Mouse (Mus musculus): ENCODE results near the gene Rsrc2. TPM values are rescaled to one million over a fixed set of nuclear protein-coding genes. Genes with fewer than 3 reads are reported as not detected.

The Rsrc2 gene
- polyA plus RNA-seq, 1 experiment from 2014 or later = 170 TPM

DNA sequence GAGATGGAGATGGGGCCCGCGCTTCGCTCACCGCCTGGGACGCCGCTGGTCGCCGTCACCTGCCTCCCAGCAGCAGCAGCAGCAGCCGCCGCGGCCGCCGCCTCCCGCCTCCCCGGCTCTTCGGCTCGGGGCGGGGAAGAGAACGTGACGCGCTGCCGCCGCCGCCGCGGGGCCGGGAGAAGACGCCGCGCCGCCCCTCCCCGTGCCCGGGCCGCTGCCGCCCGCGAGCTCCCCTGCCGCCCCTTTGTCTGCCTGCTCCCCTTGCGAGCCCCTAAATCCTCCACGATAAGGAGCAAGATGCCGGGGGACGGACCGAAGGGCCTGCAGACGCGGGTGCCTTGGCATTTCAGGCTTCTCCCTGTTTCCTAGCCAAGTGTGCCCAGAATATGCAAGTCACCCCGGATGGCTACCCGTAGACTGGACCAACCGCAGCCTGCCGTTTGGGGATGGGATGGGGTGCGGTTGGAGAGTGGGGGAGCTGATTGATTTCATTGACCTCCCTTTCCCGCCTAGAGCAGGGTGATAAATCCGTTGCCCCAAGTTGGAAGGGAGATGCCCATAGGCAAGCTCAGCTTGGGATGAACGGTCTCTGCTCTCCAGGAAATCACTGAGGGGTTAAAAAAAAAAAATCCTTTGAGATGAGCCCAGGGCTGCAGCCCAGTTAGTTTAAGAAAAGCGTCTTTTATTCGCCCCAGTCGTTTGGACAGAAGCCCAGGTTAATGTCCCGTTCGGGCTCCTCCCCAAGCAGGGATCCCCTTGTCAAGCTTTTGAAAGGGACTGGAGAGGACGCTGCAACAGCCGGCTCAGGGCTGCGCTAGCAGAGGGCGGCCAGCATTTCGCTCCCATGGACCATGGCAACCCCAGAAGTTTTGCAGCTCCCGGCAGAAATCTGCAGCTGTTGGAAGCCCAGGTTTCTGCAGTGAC, 64.7 kb downstream of the Rsrc2 start, which contains the start of gene Clip1:
Clip1 (minus strand) TSS at position 398 of the 924 bp plus-strand sequence.
- WGBS = under 1% methylated on average over 63 of the region's 64 CpGs
- H3K4me1 ChIP-seq = peaks cover 18% of the 10 kb centered on the region

DNA sequence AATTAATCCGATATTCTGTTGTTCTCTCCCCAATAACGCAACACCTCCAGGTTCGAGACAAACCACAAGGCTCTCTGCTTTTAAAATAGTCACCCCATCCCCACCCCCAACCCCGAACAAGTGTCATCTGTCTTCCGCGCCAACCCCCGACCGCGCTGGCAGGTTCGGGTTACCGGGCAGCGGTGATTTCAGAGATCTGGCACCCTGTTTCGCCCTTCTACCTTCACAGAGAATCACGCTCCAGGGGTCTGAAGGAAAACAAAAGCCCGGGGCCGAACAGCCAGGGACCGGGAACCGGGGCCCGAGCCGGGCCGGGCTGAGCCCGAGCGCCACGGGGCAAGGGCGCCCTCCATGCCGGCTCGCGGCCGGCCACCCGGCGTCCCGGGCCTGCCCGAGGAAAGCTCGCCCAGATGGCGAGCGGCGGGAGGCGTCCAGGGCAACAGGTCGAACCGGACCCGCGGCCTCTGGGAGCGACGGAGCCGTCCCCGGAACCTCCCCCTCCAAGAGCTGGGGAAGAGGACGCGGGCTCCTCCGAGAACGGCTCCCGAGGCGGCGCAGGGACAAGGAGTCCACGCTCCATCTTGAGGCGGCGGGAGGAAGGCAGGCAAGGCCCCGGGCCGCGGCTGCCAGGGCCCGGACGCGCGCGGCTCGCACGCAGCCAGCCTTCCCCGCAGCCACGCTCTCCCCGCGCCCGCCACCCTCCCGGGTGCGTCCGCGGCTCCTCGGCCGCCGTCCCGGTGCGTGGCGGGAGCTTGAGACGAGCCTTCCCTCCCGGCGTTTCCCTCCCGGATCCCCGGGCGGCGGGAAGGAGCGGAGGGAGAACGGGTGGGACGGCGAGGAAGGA, 65.6 kb downstream of the Rsrc2 start:
- peak; percentile 60 for ATAC-seq (ENCODE audit: low FRiP score, low read depth)
- H3K9ac ChIP-seq = peak overlapping the region; percentile 100
- H3K27ac ChIP-seq = peak overlapping the region; percentile 99
- H3K4me1 ChIP-seq = peaks cover 18% of the 10 kb centered on the region
- peak overlapping the region; percentile 98 for H3K4me3 ChIP-seq
- peak overlapping the region; percentile 75 for H3K4me2 ChIP-seq (replicated peaks)
- H3K9me3 ChIP-seq = no peaks in the 10 kb centered on the region
- H3K27me3 ChIP-seq (replicated peaks) = no peaks in the 10 kb centered on the region
- no peaks in the 10 kb centered on the region for H3K36me3 ChIP-seq
- under 1% methylated on average over 90 of the region's 92 CpGs for WGBS

More for the DNA sequence above, 64.7 kb downstream of the Rsrc2 start, which contains the start of gene Clip1:
- peak; percentile 75 for ATAC-seq (ENCODE audit: low FRiP score, low read depth)
- Histone ChIP-seq H3K27ac (peak within 1 kb of the TSS; percentile 99), H3K36me3 (no peaks in the 10 kb centered on the region), H3K9me3 (no peaks in the 10 kb centered on the region), H3K9ac (peak within 1 kb of the TSS; percentile 100), H3K4me3 (peak within 1 kb of the TSS; percentile 98), H3K27me3 (replicated peaks) (no peaks in the 10 kb centered on the region), H3K4me2 (replicated peaks) (peak within 1 kb of the TSS; percentile 75)

DNA sequence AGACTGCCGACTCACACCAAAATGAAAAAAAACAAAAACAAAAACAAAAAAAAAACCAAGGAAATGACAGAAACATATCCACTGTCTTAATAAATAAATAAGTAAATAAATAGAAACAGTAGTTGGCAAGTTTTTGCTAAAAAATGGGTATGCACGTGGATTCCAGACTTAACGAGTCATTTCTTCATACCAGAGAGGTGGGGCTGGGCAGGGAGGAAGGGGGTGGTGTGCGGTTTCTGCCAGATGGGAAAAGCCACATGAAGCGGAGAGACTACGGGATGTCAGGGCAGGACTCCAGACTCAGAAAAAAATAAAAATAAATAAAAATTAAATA, 66.2 kb downstream of the Rsrc2 start:
- Histone ChIP-seq H3K9ac (peak overlapping the region; percentile 100; the same call in 1 of the 2 replicates), H3K36me3 (no peaks in the 10 kb centered on the region), H3K4me2 (replicated peaks) (peak overlapping the region; percentile 75), H3K27ac (no peak overlapping the region), H3K4me1 (peaks cover 18% of the 10 kb centered on the region), H3K4me3 (peak overlapping the region; percentile 98), H3K27me3 (replicated peaks) (no peaks in the 10 kb centered on the region), H3K9me3 (no peaks in the 10 kb centered on the region)
- ATAC-seq (ENCODE audit: low FRiP score, low read depth) = peak; percentile 37
- whole genome bisulfite sequencing = 2% methylated on average over 6 of the region's 6 CpGs

DNA sequence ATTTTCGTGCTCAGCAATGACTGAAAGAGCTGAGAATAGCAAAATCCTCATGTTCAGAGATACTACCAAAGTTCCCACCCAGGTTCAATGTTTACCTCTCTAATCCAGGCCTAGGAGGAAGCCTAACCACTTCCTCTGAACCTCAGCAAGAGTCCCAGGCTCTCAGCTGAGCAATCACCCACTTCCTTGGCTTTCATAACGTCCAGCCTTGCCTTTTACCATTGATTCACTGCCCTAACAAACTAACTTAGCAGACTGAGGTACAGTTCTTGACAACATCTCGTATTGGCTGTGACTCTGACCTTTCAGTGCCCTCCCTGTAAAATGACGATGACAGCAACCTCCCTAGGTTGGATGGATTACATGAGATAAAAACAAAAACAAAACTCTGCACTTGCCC, 66.8 kb downstream of the Rsrc2 start:
- ATAC-seq (ENCODE audit: low FRiP score, low read depth) = no peak
- H3K4me2 ChIP-seq (replicated peaks) = peak overlapping the region; percentile 75
- H3K9me3 ChIP-seq = no peaks in the 10 kb centered on the region
- peaks cover under 1% of the 10 kb centered on the region; the same call in 1 of the 2 replicates for H3K36me3 ChIP-seq
- H3K27me3 ChIP-seq (replicated peaks) = no peaks in the 10 kb centered on the region
- H3K9ac ChIP-seq = 0 out of 2 replicates have a peak overlapping the region, but pooled peaks have one; percentile 27
- H3K4me3 ChIP-seq = peak overlapping the region; percentile 98
- H3K4me1 ChIP-seq = peaks cover 18% of the 10 kb centered on the region
- 35% methylated on average over 4 of the region's 4 CpGs for WGBS
- no peak overlapping the region for H3K27ac ChIP-seq

DNA sequence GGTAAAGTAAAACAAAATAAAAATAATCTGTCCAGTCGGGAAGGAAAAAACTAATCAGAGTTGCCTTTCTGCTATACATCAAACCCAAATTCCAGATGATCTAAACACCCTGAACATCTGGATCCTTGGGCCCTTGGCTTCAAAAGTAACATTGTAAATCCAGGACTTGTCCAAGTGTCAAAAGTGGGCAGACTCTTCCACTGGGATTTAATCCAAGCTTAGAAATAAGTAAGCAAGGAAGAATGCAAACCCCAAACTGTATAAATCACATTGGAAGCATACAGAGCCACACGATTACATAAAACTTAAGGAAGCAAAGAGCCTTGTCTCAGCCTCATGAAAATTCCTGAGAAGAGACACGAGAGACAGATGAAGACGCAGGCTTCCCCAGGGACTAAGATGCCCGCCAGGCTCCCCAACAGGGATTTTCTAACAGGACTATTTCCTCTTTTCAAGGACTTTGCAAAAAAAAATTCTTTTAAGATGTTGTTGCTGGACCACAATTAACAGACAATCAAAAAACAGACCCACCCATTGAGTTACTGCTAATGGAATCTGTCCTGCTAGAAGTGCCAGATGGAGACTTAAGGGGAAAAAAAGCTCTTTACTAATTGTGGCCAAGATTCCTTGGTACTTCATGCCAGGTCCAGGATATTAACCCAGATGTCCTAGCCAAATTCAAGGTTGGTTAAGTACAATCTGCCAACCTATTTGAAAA, 69.5 kb downstream of the Rsrc2 start:
- WGBS = 62% methylated on average over 5 of the region's 5 CpGs
- Histone ChIP-seq H3K27me3 (replicated peaks) (no peaks in the 10 kb centered on the region), H3K4me2 (replicated peaks) (no peak overlapping the region), H3K4me1 (peaks cover 18% of the 10 kb centered on the region), H3K4me3 (no peak overlapping the region), H3K36me3 (peaks cover 5% of the 10 kb centered on the region; the same call in 1 of the 2 replicates), H3K9ac (no peak overlapping the region), H3K9me3 (no peaks in the 10 kb centered on the region), H3K27ac (no peak overlapping the region)
- no peak for ATAC-seq (ENCODE audit: low FRiP score, low read depth)

DNA sequence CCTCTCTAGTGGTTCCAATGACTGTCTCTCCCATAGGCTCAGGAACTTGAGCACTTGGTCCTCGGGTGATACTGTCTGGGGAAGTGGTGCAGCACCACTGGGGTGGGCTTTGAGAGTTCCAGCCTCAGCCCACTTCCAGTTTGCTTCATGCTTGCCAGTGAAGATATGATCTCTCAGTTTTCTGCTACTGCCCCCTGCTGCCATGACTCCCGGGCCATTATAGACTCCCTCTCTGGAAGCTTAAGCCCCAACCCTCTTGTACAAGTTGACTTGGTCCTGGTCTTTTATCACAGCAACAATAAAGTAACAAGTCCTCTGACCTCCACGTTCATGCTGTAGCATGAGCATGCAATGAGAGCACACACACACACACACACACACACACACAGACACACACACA, 70.1 kb downstream of the Rsrc2 start:
- Histone ChIP-seq H3K4me1 (peaks cover 18% of the 10 kb centered on the region), H3K4me3 (no peak overlapping the region), H3K4me2 (replicated peaks) (no peak overlapping the region), H3K9ac (no peak overlapping the region), H3K27me3 (replicated peaks) (no peaks in the 10 kb centered on the region), H3K27ac (no peak overlapping the region), H3K36me3 (peaks cover 5% of the 10 kb centered on the region; the same call in 1 of the 2 replicates), H3K9me3 (no peaks in the 10 kb centered on the region)
- no peak for ATAC-seq (ENCODE audit: low FRiP score, low read depth)
- 83% methylated on average over 3 of the region's 3 CpGs for WGBS

Other genes starting within 250 kb of the Rsrc2 start
- 0.80 and 1.2 TPM in 2 replicates for gene B3gnt4, start 239.0 kb downstream of the Rsrc2 start, polyA plus RNA-seq (2016; fragmentation: Nextera tagmentation; extraction: Ambion mirVana)
- 128 and 134 TPM in 2 replicates for gene Diablo, start 225.2 kb downstream of the Rsrc2 start, polyA plus RNA-seq (2016; fragmentation: Nextera tagmentation; extraction: Ambion mirVana)
- gene Gm49027, start 223.9 kb downstream of the Rsrc2 start, polyA plus RNA-seq (2016; fragmentation: Nextera tagmentation; extraction: Ambion mirVana) = 2.7 and 3.7 TPM in 2 replicates
- gene Vps33a, start 176.4 kb downstream of the Rsrc2 start, polyA plus RNA-seq (2016; fragmentation: Nextera tagmentation; extraction: Ambion mirVana) = 41.2 and 41.5 TPM in 2 replicates
- 64.6 and 66.1 TPM in 2 replicates for gene Clip1, start 64.8 kb downstream of the Rsrc2 start, polyA plus RNA-seq (2016; fragmentation: Nextera tagmentation; extraction: Ambion mirVana)
- gene Zcchc8, start 28.3 kb downstream of the Rsrc2 start, polyA plus RNA-seq (2016; fragmentation: Nextera tagmentation; extraction: Ambion mirVana) = 89.3 and 96.6 TPM in 2 replicates
- 25.3 and 26.2 TPM in 2 replicates for gene Kntc1, start 302 bp upstream of the Rsrc2 start, polyA plus RNA-seq (2016; fragmentation: Nextera tagmentation; extraction: Ambion mirVana)
- not detected in 2 replicates for gene Hcar2, start 116.1 kb upstream of the Rsrc2 start, polyA plus RNA-seq (2016; fragmentation: Nextera tagmentation; extraction: Ambion mirVana)
- not detected in 2 replicates for gene Hcar1, start 130.6 kb upstream of the Rsrc2 start, polyA plus RNA-seq (2016; fragmentation: Nextera tagmentation; extraction: Ambion mirVana)
- gene Denr, start 157.8 kb upstream of the Rsrc2 start, polyA plus RNA-seq (2016; fragmentation: Nextera tagmentation; extraction: Ambion mirVana) = 149 and 159 TPM in 2 replicates
- gene Gm43518, start 178.0 kb upstream of the Rsrc2 start, polyA plus RNA-seq (2016; fragmentation: Nextera tagmentation; extraction: Ambion mirVana) = 2.4 and 3.4 TPM in 2 replicates
- gene Ccdc62, start 181.3 kb upstream of the Rsrc2 start, polyA plus RNA-seq (2016; fragmentation: Nextera tagmentation; extraction: Ambion mirVana) = 5.9 and 7.9 TPM in 2 replicates
- 12.6 and 14.6 TPM in 2 replicates for gene Hip1r, start 224.2 kb upstream of the Rsrc2 start, polyA plus RNA-seq (2016; fragmentation: Nextera tagmentation; extraction: Ambion mirVana)